Mouse (Mus musculus): Measurements from ENCODE around the gene Cyfip2.

DNA sequence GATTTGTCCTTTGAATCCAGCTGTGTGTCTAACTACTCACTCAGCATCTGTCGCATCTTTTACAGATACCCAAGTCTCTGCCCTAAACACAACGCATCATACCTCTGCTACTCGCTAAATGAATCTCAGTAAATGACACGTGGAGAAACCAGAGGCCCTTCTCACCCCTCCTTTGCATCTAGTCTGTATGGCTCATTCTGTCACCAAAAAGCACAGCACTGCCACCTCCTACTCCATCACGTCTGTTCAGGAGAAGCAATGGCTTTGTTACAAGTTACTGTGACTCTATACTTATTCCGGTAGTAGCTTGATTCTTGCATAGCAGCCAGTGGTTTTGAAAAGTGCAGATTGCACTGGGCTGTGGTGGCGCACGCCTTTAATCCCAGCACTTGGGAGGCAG lies 155.7 kb downstream of the Cyfip2 start:
- no peak for TF ChIP-seq FLI1 (IDR thresholded peaks at IDR 0.05; ENCODE audit: low read length)
- no peak for TF ChIP-seq GATA1 (IDR thresholded peaks at IDR 0.05; ENCODE audit: borderline replicate concordance, low read length)
